Mouse (Mus musculus) lung, postnatal 0 days (tissue): ENCODE results near the gene Mrps27.

Experiments used
- CTCF ChIP-seq: IDR thresholded peaks from 2 replicates; pipeline ENCODE4 v1.5.1; 2016; ENCODE audit warnings: antibody characterized with exemption, mild to moderate bottlenecking
- EP300 ChIP-seq: IDR thresholded peaks from 2 replicates; pipeline ENCODE4 v1.6.1; 2016; ENCODE audit warnings: antibody characterized with exemption, mild to moderate bottlenecking, control low read depth

DNA sequence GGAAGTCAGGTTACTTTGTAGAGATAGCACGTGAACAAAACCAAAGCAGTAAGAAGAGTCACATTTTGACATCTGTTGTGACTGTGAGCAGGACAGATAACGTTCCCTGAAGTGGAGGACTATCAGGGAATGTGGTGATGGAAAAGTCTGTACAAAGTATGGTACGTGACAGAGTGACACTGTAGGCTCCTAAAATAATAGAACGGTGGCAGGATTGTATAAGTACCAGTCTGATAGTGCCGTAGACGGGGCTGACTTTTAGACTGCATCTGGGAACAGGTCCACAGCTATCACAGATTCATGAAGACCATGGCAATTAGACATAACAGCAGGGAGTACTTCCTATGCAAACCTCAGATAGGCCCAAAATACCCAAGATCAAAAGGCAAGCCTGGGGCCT, 3.1 kb upstream of the Mrps27 start:
- TF ChIP-seq CTCF, result no peak
- TF ChIP-seq EP300, result no peak
